Mouse (Mus musculus) embryonic facial prominence, embryonic 13.5 days (tissue): ENCODE measurements at regions not wholly inside any gene's neighbourhood (a gene's known extent, or its start where the extent isn't known, plus 50 kb on each side); places are given as distances from the start of the nearest gene placed in this dataset.

Experiments
- ATAC-seq: fragments of 200-750 bp; cut with Nextera tagmentation; 2 replicates; pipeline ENCODE4 v1.8.0; 2017; ENCODE audit warnings: low read depth; ENCODE audit not compliant: insufficient number of reproducible peaks, insufficient read depth, low FRiP score, low TSS enrichment
- H3K27ac ChIP-seq: fragments of 300-500 bp; sonication (generic); 2 replicates; pipeline ENCODE4 v1.5.1; 2015; ENCODE audit warnings: moderate library complexity, mild to moderate bottlenecking, inconsistent platforms
- H3K27me3 ChIP-seq: fragments of 300-500 bp; sonication (generic); 2 replicates; pipeline ENCODE4 v1.6.1; 2015; ENCODE audit warnings: mild to moderate bottlenecking, inconsistent platforms
- H3K36me3 ChIP-seq: fragments of 300-500 bp; sonication (generic); 2 replicates; pipeline ENCODE4 v1.6.1; 2015; ENCODE audit warnings: mild to moderate bottlenecking, inconsistent platforms
- H3K4me1 ChIP-seq: fragments of 300-500 bp; sonication (generic); 2 replicates; pipeline ENCODE4 v1.6.1; 2015; ENCODE audit warnings: inconsistent platforms
- H3K4me2 ChIP-seq: fragments of 300-500 bp; sonication (generic); 2 replicates; pipeline ENCODE4 v1.6.1; 2015; ENCODE audit warnings: moderate library complexity, mild to moderate bottlenecking, inconsistent platforms
- H3K4me3 ChIP-seq: fragments of 300-500 bp; sonication (generic); 2 replicates; pipeline ENCODE4 v1.5.1; 2015; ENCODE audit warnings: mild to moderate bottlenecking, inconsistent platforms
- H3K9ac ChIP-seq: fragments of 300-500 bp; sonication (generic); 2 replicates; pipeline ENCODE4 v1.6.1; 2015; ENCODE audit warnings: mild to moderate bottlenecking, inconsistent platforms
- H3K9me3 ChIP-seq: fragments of 300-500 bp; sonication (generic); 2 replicates; pipeline ENCODE4 v1.6.1; 2016; ENCODE audit warnings: inconsistent platforms
- WGBS: fragments of 180-500 bp; shearing (Covaris S2); methylation state at CpG from one replicate; pipeline ENCODE4 v1.1.7; 2015; ENCODE audit warnings: mixed read lengths; 5-methylcytosine and 5-hydroxymethylcytosine counted together

GRCm38 (mm10) chr11:45546861-45547260, 305.0 kb upstream of the Clint1 start:
- Histone ChIP-seq H3K9ac (no peak overlapping the region), H3K4me2 (no peak overlapping the region), H3K27me3 (peaks cover 3% of the 10 kb centered on the region; the same call in 1 of the 2 replicates), H3K4me3 (no peak overlapping the region), H3K4me1 (0 out of 2 replicates have a peak, but pooled peaks cover 6% of the 10 kb centered on the region), H3K27ac (no peak overlapping the region), H3K36me3 (no peaks in the 10 kb centered on the region), H3K9me3 (no peaks in the 10 kb centered on the region)
- 74% methylated on average over 2 of the region's 2 CpGs for WGBS
- no peak for ATAC-seq

- H3K27ac ChIP-seq = no peak overlapping the region
- H3K4me3 ChIP-seq = no peak overlapping the region
- no peak overlapping the region for H3K9ac ChIP-seq
- 0 out of 2 replicates have a peak, but pooled peaks cover 6% of the 10 kb centered on the region for H3K4me1 ChIP-seq
- no peak for ATAC-seq
- no peak overlapping the region for H3K4me2 ChIP-seq
- WGBS = 51% methylated on average over 7 of the region's 7 CpGs
- no peaks in the 10 kb centered on the region for H3K9me3 ChIP-seq
- H3K27me3 ChIP-seq = no peaks in the 10 kb centered on the region
- H3K36me3 ChIP-seq = no peaks in the 10 kb centered on the region
Observed at GRCm38 (mm10) chr11:45550376-45550775, 301.5 kb upstream of the Clint1 start.

- Histone ChIP-seq H3K36me3 (no peaks in the 10 kb centered on the region), H3K9me3 (no peaks in the 10 kb centered on the region), H3K27me3 (no peaks in the 10 kb centered on the region), H3K27ac (peak overlapping the region; percentile 52; the same call in 1 of the 2 replicates), H3K9ac (no peak overlapping the region), H3K4me3 (no peak overlapping the region), H3K4me1 (peaks cover 7% of the 10 kb centered on the region), H3K4me2 (no peak overlapping the region)
- 29% methylated on average over 5 of the region's 5 CpGs for WGBS
- ATAC-seq = no peak
Observed at GRCm38 (mm10) chr11:45577469-45578154, 274.2 kb upstream of the Clint1 start.

GRCm38 (mm10) chr11:45592335-45592734, 259.5 kb upstream of the Clint1 start:
- no peak overlapping the region for H3K27ac ChIP-seq
- no peak overlapping the region for H3K9ac ChIP-seq
- H3K4me3 ChIP-seq = no peak overlapping the region
- WGBS = 36% methylated on average over 3 of the region's 3 CpGs
- no peak for ATAC-seq
- no peaks in the 10 kb centered on the region for H3K9me3 ChIP-seq
- H3K27me3 ChIP-seq = no peaks in the 10 kb centered on the region
- H3K4me2 ChIP-seq = no peak overlapping the region
- peaks cover 19% of the 10 kb centered on the region for H3K4me1 ChIP-seq
- H3K36me3 ChIP-seq = no peaks in the 10 kb centered on the region

GRCm38 (mm10) chr11:45592890-45593642, 258.8 kb upstream of the Clint1 start:
- no peaks in the 10 kb centered on the region for H3K27me3 ChIP-seq
- no peak overlapping the region for H3K9ac ChIP-seq
- H3K27ac ChIP-seq = no peak overlapping the region
- peaks cover 19% of the 10 kb centered on the region for H3K4me1 ChIP-seq
- no peak overlapping the region for H3K4me2 ChIP-seq
- H3K9me3 ChIP-seq = no peaks in the 10 kb centered on the region
- no peak overlapping the region for H3K4me3 ChIP-seq
- 46% methylated on average over 11 of the region's 11 CpGs for WGBS
- no peak for ATAC-seq
- H3K36me3 ChIP-seq = no peaks in the 10 kb centered on the region

GRCm38 (mm10) chr11:45595372-45595771, 256.5 kb upstream of the Clint1 start:
- 74% methylated on average over 6 of the region's 6 CpGs for WGBS
- Histone ChIP-seq H3K4me2 (no peak overlapping the region), H3K36me3 (no peaks in the 10 kb centered on the region), H3K4me3 (no peak overlapping the region), H3K27ac (no peak overlapping the region), H3K27me3 (no peaks in the 10 kb centered on the region), H3K9ac (no peak overlapping the region), H3K4me1 (peaks cover 19% of the 10 kb centered on the region), H3K9me3 (no peaks in the 10 kb centered on the region)
- no peak for ATAC-seq

GRCm38 (mm10) chr11:45621824-45622223, 230.0 kb upstream of the Clint1 start:
- Histone ChIP-seq H3K9ac (no peak overlapping the region), H3K36me3 (no peaks in the 10 kb centered on the region), H3K9me3 (no peaks in the 10 kb centered on the region), H3K4me3 (no peak overlapping the region), H3K4me1 (no peaks in the 10 kb centered on the region), H3K4me2 (no peak overlapping the region), H3K27ac (no peak overlapping the region), H3K27me3 (no peaks in the 10 kb centered on the region)
- no peak for ATAC-seq
- WGBS = 92% methylated on average over 2 of the region's 2 CpGs

GRCm38 (mm10) chr11:45622701-45623100, 229.2 kb upstream of the Clint1 start:
- no peak overlapping the region for H3K27ac ChIP-seq
- H3K27me3 ChIP-seq = no peaks in the 10 kb centered on the region
- no peak overlapping the region for H3K4me3 ChIP-seq
- no peaks in the 10 kb centered on the region for H3K4me1 ChIP-seq
- no peaks in the 10 kb centered on the region for H3K9me3 ChIP-seq
- H3K9ac ChIP-seq = no peak overlapping the region
- no peak overlapping the region for H3K4me2 ChIP-seq
- H3K36me3 ChIP-seq = no peaks in the 10 kb centered on the region
- no peak for ATAC-seq
- 94% methylated on average over 5 of the region's 5 CpGs for WGBS

GRCm38 (mm10) chr11:45624233-45624632, 227.6 kb upstream of the Clint1 start:
- WGBS = 67% methylated on average over 7 of the region's 7 CpGs
- Histone ChIP-seq H3K4me3 (no peak overlapping the region), H3K4me2 (no peak overlapping the region), H3K27ac (no peak overlapping the region), H3K9me3 (no peaks in the 10 kb centered on the region), H3K27me3 (no peaks in the 10 kb centered on the region), H3K9ac (no peak overlapping the region), H3K36me3 (no peaks in the 10 kb centered on the region), H3K4me1 (no peaks in the 10 kb centered on the region)
- ATAC-seq = no peak

GRCm38 (mm10) chr11:45629250-45629649, 222.6 kb upstream of the Clint1 start:
- Histone ChIP-seq H3K9ac (no peak overlapping the region), H3K4me3 (no peak overlapping the region), H3K4me1 (no peaks in the 10 kb centered on the region), H3K36me3 (no peaks in the 10 kb centered on the region), H3K27me3 (no peaks in the 10 kb centered on the region), H3K9me3 (no peaks in the 10 kb centered on the region), H3K27ac (no peak overlapping the region), H3K4me2 (no peak overlapping the region)
- ATAC-seq = no peak
- 28% methylated on average over 1 of the region's 1 CpGs for WGBS

GRCm38 (mm10) chr11:45634535-45635235, 217.2 kb upstream of the Clint1 start:
- Histone ChIP-seq H3K4me1 (no peaks in the 10 kb centered on the region), H3K36me3 (no peaks in the 10 kb centered on the region), H3K9me3 (no peaks in the 10 kb centered on the region), H3K4me3 (no peak overlapping the region), H3K4me2 (no peak overlapping the region), H3K9ac (no peak overlapping the region), H3K27me3 (no peaks in the 10 kb centered on the region), H3K27ac (no peak overlapping the region)
- 85% methylated on average over 10 of the region's 10 CpGs for WGBS
- no peak for ATAC-seq
